Mouse (Mus musculus) ES-E14 (cell line): ENCODE measurements at regions not wholly inside any gene's neighbourhood (a gene's known extent, or its start where the extent isn't known, plus 50 kb on each side); places are given as distances from the start of the nearest gene placed in this dataset.

Experiments used
- HCFC1 ChIP-seq: IDR thresholded peaks from 2 replicates; pipeline ENCODE4 v1.6.1; 2012; ENCODE audit warnings: low read length, inconsistent platforms, borderline replicate concordance; ENCODE audit not compliant: insufficient read depth
- ZNF384 ChIP-seq: IDR thresholded peaks from 2 replicates; pipeline ENCODE4 v1.6.1; 2012; ENCODE audit warnings: low read depth, low read length, inconsistent platforms

DNA sequence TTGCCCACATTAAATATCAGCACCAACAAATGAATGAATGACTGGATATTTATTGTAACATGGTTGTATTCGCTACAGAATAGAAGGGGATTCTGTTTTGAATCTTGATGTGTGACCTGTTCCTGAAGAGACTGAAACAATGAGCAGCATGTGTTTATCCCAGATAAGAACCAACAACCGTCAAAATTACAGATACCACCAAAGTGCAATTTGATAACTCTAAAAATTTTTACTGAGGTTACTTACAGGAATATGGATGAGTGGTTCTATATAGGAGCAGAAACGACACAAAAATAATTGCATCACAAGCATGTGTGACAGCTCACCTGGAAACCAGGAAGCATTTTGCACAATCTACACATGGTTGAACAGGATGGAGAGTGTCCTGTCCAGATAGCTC is 744.4 kb downstream of the Triml1 start:
- TF ChIP-seq HCFC1 (no peak), ZNF384 (no peak)
